Mouse (Mus musculus) embryonic facial prominence, embryonic 11.5 days (tissue): ENCODE results near the gene Slco3a1. TPM values are rescaled to one million over a fixed set of nuclear protein-coding genes. Genes with fewer than 3 reads are reported as not detected.

Experiments used
- ATAC-seq: fragments of 200-750 bp; cut with Nextera tagmentation; replicated peaks from 2 replicates; pipeline ENCODE4 v1.8.0; 2017; ENCODE audit warnings: low read depth; ENCODE audit not compliant: insufficient number of reproducible peaks, low FRiP score, low TSS enrichment
- DNase-seq: peaks from one replicate; pipeline ENCODE4 v3.0.0-alpha.2; 2015; ENCODE audit warnings: low spot score
- H3K27ac ChIP-seq: fragments of 300-500 bp; sonication (generic); replicated peaks from 2 replicates; pipeline ENCODE4 v1.5.1; 2014; ENCODE audit warnings: mild to moderate bottlenecking, low read depth, low read length, control low read depth
- H3K27me3 ChIP-seq: fragments of 300-500 bp; sonication (generic); 2 replicates; pipeline ENCODE4 v1.6.1; 2014; ENCODE audit warnings: mild to moderate bottlenecking, low read length, moderate library complexity, mixed read lengths; ENCODE audit not compliant: control insufficient read depth, insufficient read depth
- H3K36me3 ChIP-seq: fragments of 300-500 bp; sonication (generic); replicated peaks from 2 replicates; pipeline ENCODE4 v1.6.1; 2014; ENCODE audit warnings: low read depth, mild to moderate bottlenecking, low read length, moderate library complexity, mixed read lengths; ENCODE audit not compliant: control insufficient read depth, insufficient read depth
- H3K4me1 ChIP-seq: fragments of 300-500 bp; sonication (generic); 2 replicates; pipeline ENCODE4 v1.6.1; 2014; ENCODE audit warnings: low read length, mixed read lengths; ENCODE audit not compliant: control insufficient read depth, insufficient read depth
- H3K4me2 ChIP-seq: fragments of 300-500 bp; sonication (generic); 2 replicates; pipeline ENCODE4 v1.6.1; 2014; ENCODE audit warnings: low read depth, mild to moderate bottlenecking, control low read depth, low read length, moderate library complexity
- H3K4me3 ChIP-seq: fragments of 300-500 bp; sonication (generic); 2 replicates; pipeline ENCODE4 v1.5.1; 2014; ENCODE audit warnings: low read depth, low read length, control low read depth
- H3K9ac ChIP-seq: fragments of 300-500 bp; sonication (generic); replicated peaks from 2 replicates; pipeline ENCODE4 v1.6.1; 2014; ENCODE audit warnings: mild to moderate bottlenecking, control low read depth, low read length
- H3K9me3 ChIP-seq: fragments of 300-500 bp; sonication (generic); replicated peaks from 2 replicates; pipeline ENCODE4 v1.6.1; 2016; ENCODE audit warnings: mild to moderate bottlenecking, low read length, inconsistent platforms, mixed read lengths; ENCODE audit not compliant: control insufficient read depth
- WGBS: fragments of 180-500 bp; shearing (Covaris S2); extraction: QIAGEN DNeasy Blood & Tissue Kit; methylation state at CpG from one replicate; pipeline ENCODE4 v1.1.7; 2014; 5-methylcytosine and 5-hydroxymethylcytosine counted together
- polyA plus RNA-seq: library from polyadenylated mRNA; unstranded; fragments of >200 nt; fragmentation: Nextera tagmentation; extraction: Ambion mirVana; gene quantifications from 2 replicates; pipeline ENCODE4 v1.2.1, GENCODE M21; 2014

Slco3a1 gene
- polyA plus RNA-seq, 1 experiment from 2014 or later, result 6.6 TPM

GRCm38 (mm10) chr7:74493775-74494174 is 60.8 kb downstream of the Slco3a1 start:
- DNase-seq, result no peak
- no peak for ATAC-seq
- Histone ChIP-seq H3K9ac (no peak overlapping the region), H3K27ac (no peak overlapping the region), H3K27me3 (no peaks in the 10 kb centered on the region), H3K36me3 (no peaks in the 10 kb centered on the region), H3K4me2 (no peak overlapping the region), H3K4me3 (no peak overlapping the region), H3K4me1 (no peaks in the 10 kb centered on the region), H3K9me3 (no peaks in the 10 kb centered on the region)
- WGBS, result 70% methylated on average over 1 of the region's 1 CpGs

DNA sequence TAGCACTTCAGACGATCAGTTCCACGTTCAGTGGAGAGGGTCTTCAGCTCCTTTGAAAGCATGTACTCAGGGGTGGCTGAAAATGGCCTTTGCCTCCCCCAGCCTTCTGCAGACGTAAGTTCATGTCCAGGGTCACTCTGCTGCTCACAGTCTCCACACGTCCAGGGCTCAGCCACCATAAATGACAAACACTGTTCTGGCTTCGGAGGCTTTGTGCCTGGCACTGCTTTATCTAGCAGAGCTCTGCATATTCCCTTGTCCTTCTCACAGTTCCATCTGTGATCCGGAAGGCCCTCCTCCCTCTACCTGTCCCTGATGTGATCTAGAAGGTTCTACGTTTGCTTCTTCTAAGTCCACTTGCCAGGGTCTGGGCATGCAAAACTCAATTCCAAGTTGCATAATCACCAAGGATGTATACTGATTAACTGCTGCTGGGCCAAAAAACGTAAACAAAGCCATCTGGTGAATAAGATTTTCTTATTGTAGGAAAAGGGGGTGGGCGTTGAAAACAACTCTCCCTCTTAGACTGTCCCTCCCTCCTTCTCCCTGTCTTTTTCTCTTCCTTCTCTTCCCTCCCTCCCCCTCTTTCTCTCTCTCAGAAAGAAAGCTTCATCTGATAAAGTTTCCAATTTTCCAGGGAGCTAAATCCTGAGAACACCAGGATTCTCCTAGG is 62.8 kb downstream of the Slco3a1 start:
- Histone ChIP-seq H3K27me3 (no peaks in the 10 kb centered on the region), H3K9ac (no peak overlapping the region), H3K9me3 (no peaks in the 10 kb centered on the region), H3K27ac (no peak overlapping the region), H3K36me3 (no peaks in the 10 kb centered on the region), H3K4me3 (no peak overlapping the region), H3K4me2 (no peak overlapping the region), H3K4me1 (no peaks in the 10 kb centered on the region)
- no peak for DNase-seq
- ATAC-seq, result no peak
- WGBS, result 73% methylated on average over 9 of the region's 9 CpGs

- Histone ChIP-seq H3K9me3 (no peaks in the 10 kb centered on the region), H3K4me2 (no peak overlapping the region), H3K9ac (no peak overlapping the region), H3K36me3 (no peaks in the 10 kb centered on the region), H3K27me3 (no peaks in the 10 kb centered on the region), H3K27ac (no peak overlapping the region), H3K4me3 (no peak overlapping the region), H3K4me1 (no peaks in the 10 kb centered on the region)
- no peak for ATAC-seq
- DNase-seq, result no peak
- WGBS, result 86% methylated on average over 3 of the region's 3 CpGs
These were observed 66.4 kb downstream of the Slco3a1 start for GRCm38 (mm10) chr7:74488141-74488540.

- no peak for ATAC-seq
- WGBS, result 79% methylated on average over 3 of the region's 3 CpGs
- no peak overlapping the region for H3K4me3 ChIP-seq
These were observed 66.9 kb downstream of the Slco3a1 start for GRCm38 (mm10) chr7:74487727-74488126.

DNA sequence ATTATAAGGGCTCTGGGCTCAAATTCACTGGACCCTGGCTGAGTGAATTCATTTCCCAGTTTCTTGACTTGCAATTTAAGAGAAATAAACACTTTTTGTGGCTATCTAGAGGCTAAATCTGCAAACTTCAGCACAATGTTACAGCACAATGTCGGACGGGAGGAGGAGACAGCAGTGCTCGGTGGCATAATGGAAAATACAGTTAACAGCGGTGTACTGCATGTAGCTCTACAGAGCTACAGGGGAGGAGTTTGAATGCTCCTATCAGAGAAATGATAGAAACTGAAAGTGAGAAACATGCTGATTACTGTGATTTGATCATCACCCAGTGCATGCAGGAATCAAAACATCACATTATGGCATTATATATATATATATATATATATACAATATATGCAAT is 68.5 kb downstream of the Slco3a1 start:
- Histone ChIP-seq H3K4me1 (no peaks in the 10 kb centered on the region), H3K36me3 (no peaks in the 10 kb centered on the region), H3K27ac (no peak overlapping the region), H3K4me2 (no peak overlapping the region), H3K9ac (no peak overlapping the region), H3K9me3 (no peaks in the 10 kb centered on the region), H3K4me3 (no peak overlapping the region), H3K27me3 (no peaks in the 10 kb centered on the region)
- DNase-seq, result no peak
- ATAC-seq, result no peak
- WGBS, result 90% methylated on average over 4 of the region's 4 CpGs

More at GRCm38 (mm10) chr7:74487727-74488126, 66.9 kb downstream of the Slco3a1 start:
- Histone ChIP-seq H3K27ac (no peak overlapping the region), H3K4me1 (no peaks in the 10 kb centered on the region), H3K36me3 (no peaks in the 10 kb centered on the region), H3K27me3 (no peaks in the 10 kb centered on the region), H3K4me2 (no peak overlapping the region), H3K9ac (no peak overlapping the region), H3K9me3 (no peaks in the 10 kb centered on the region)
- DNase-seq, result no peak

DNA sequence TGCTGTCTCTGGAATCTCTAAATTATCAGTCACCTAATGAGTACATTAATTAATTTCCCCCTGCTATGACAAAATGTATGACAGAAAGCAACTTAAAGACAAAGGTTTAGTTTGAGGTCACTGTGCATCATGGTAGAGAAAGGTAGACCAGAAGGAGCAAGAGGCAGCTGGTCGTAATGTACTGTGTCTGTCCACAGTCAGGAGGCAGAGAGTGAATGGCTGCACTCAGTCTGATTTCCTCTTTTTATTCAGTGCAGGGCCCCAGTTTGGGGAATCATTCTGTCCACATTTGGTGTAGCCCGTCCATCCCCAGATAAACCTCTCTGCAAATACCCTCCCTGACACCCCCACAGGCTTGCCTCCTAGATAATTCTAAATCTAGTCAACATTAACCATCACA is 68.9 kb downstream of the Slco3a1 start:
- peaks cover 2% of the 10 kb centered on the region; the same call in 1 of the 2 replicates for H3K4me1 ChIP-seq
- no peaks in the 10 kb centered on the region for H3K9me3 ChIP-seq
- no peak overlapping the region for H3K4me3 ChIP-seq
- 87% methylated on average over 2 of the region's 2 CpGs for WGBS
- no peak overlapping the region for H3K27ac ChIP-seq
- no peak overlapping the region for H3K9ac ChIP-seq
- no peak for ATAC-seq
- no peak for DNase-seq
- H3K27me3 ChIP-seq, result no peaks in the 10 kb centered on the region
- H3K4me2 ChIP-seq, result no peak overlapping the region
- no peaks in the 10 kb centered on the region for H3K36me3 ChIP-seq

- Histone ChIP-seq H3K36me3 (no peaks in the 10 kb centered on the region), H3K4me2 (no peak overlapping the region), H3K9ac (no peak overlapping the region), H3K4me1 (peaks cover 2% of the 10 kb centered on the region; the same call in 1 of the 2 replicates), H3K9me3 (no peaks in the 10 kb centered on the region), H3K4me3 (no peak overlapping the region), H3K27ac (no peak overlapping the region), H3K27me3 (no peaks in the 10 kb centered on the region)
- 93% methylated on average over 2 of the region's 2 CpGs for WGBS
- DNase-seq (no peak), ATAC-seq (no peak)
These were observed 70.6 kb downstream of the Slco3a1 start for GRCm38 (mm10) chr7:74484024-74484385.

GRCm38 (mm10) chr7:74483294-74484023 is 71.1 kb downstream of the Slco3a1 start:
- H3K4me3 ChIP-seq, result no peak overlapping the region
- no peak overlapping the region for H3K4me2 ChIP-seq
- peaks cover 2% of the 10 kb centered on the region; the same call in 1 of the 2 replicates for H3K4me1 ChIP-seq
- H3K27ac ChIP-seq, result no peak overlapping the region
- H3K36me3 ChIP-seq, result no peaks in the 10 kb centered on the region
- H3K27me3 ChIP-seq, result no peaks in the 10 kb centered on the region
- DNase-seq (no peak), ATAC-seq (no peak)
- H3K9me3 ChIP-seq, result no peaks in the 10 kb centered on the region
- WGBS, result 90% methylated on average over 3 of the region's 3 CpGs
- no peak overlapping the region for H3K9ac ChIP-seq
